Mouse (Mus musculus) CH12.LX (cell line): ENCODE results near the gene Mov10l1. TPM values are rescaled to one million over a fixed set of nuclear protein-coding genes. Genes with fewer than 3 reads are reported as not detected.

ENCODE experiments used
- DNase-seq: peaks from one replicate; pipeline ENCODE4 v3.0.0-alpha.2; 2013; ENCODE audit errors: extremely low read depth
- H3K27ac ChIP-seq: 2 replicates; pipeline ENCODE4 v1.5.1; 2012; ENCODE audit warnings: low read depth, mild to moderate bottlenecking, control low read depth, moderate library complexity; ENCODE audit not compliant: insufficient read depth
- H3K27me3 ChIP-seq: replicated peaks from 2 replicates; pipeline ENCODE3; 2012; ENCODE audit warnings: inconsistent platforms
- H3K36me3 ChIP-seq, 2 experiments: replicated peaks in 1 of 2; 2 replicates each; pipeline versions ENCODE3 to v1.6.1; 2012; ENCODE audit warnings: inconsistent platforms in 1 of 2, low read length in 1 of 2, mild to moderate bottlenecking in 1 of 2, mixed read lengths in 1 of 2, moderate library complexity in 1 of 2; ENCODE audit not compliant: control insufficient read depth in 1 of 2, insufficient read depth in 1 of 2
- H3K4me1 ChIP-seq, 2 experiments: 2 replicates each; pipeline ENCODE4 v1.6.1; 2012; ENCODE audit warnings: inconsistent platforms in 1 of 2, moderate library complexity in 1 of 2; ENCODE audit not compliant: insufficient read depth in 2 of 2, control insufficient read depth in 1 of 2
- H3K4me2 ChIP-seq: 2 replicates; pipeline ENCODE4 v1.6.1; 2012; ENCODE audit warnings: low read depth, mild to moderate bottlenecking, control low read depth; ENCODE audit not compliant: poor library complexity, insufficient read depth, severe bottlenecking
- H3K4me3 ChIP-seq, 3 experiments: fragments of 150-350 bp in 1 of 3; sonication (generic) in 1 of 3; replicated peaks in 1 of 3; 2 replicates each; pipeline versions ENCODE3 to v1.5.1; 2011 to 2012; ENCODE audit warnings: low read depth in 2 of 3, low read length in 2 of 3, mild to moderate bottlenecking in 2 of 3, moderate library complexity in 2 of 3, control low read depth in 1 of 3, improper control_type of control experiment in 1 of 3, inconsistent platforms in 1 of 3, mixed read lengths in 1 of 3; ENCODE audit not compliant: poor library complexity in 1 of 3
- H3K79me2 ChIP-seq: replicated peaks from 2 replicates; pipeline ENCODE4 v1.6.1; 2012; ENCODE audit warnings: mild to moderate bottlenecking, moderate library complexity; ENCODE audit not compliant: control insufficient read depth, poor library complexity, insufficient read depth, severe bottlenecking; ENCODE audit errors: extremely low read depth
- H3K9ac ChIP-seq: 2 replicates; pipeline ENCODE4 v1.6.1; 2012; ENCODE audit warnings: low read depth, mild to moderate bottlenecking, control low read depth, moderate library complexity; ENCODE audit not compliant: insufficient read depth
- H3K9me3 ChIP-seq: replicated peaks from 2 replicates; pipeline ENCODE3; 2012; ENCODE audit warnings: low read length, inconsistent platforms, mixed read lengths
- BHLHE40 ChIP-seq: IDR thresholded peaks from 2 replicates; pipeline ENCODE4 v1.6.1; 2011; ENCODE audit warnings: mild to moderate bottlenecking, low read depth, low read length, improper control_type of control experiment
- CHD1 ChIP-seq: IDR thresholded peaks from 2 replicates; pipeline ENCODE4 v1.6.1; 2012; ENCODE audit warnings: low read depth, low read length, improper control_type of control experiment, inconsistent platforms
- CHD2 ChIP-seq: IDR thresholded peaks from 2 replicates; pipeline ENCODE4 v1.6.1; 2011; ENCODE audit warnings: low read length, improper control_type of control experiment
- EP300 ChIP-seq: IDR thresholded peaks from 2 replicates; pipeline ENCODE4 v1.6.1; 2011; ENCODE audit warnings: low read length, improper control_type of control experiment
- GABPA ChIP-seq: IDR thresholded peaks from 2 replicates; pipeline ENCODE4 v1.6.1; 2012; ENCODE audit warnings: low read depth, low read length, improper control_type of control experiment, inconsistent platforms; ENCODE audit not compliant: insufficient replicate concordance
- IRF4 ChIP-seq: IDR thresholded peaks from 2 replicates; pipeline ENCODE4 v1.6.1; 2014; ENCODE audit warnings: low read depth, mild to moderate bottlenecking, inconsistent platforms, low read length, improper control_type of control experiment
- JUND ChIP-seq: conservative IDR thresholded peaks from 2 replicates; pipeline ENCODE4 v1.6.1; 2011; ENCODE audit warnings: low read depth, low read length, improper control_type of control experiment
- MAFK ChIP-seq: IDR thresholded peaks from 2 replicates; pipeline ENCODE4 v1.6.1; 2011; ENCODE audit warnings: low read length, improper control_type of control experiment; ENCODE audit not compliant: insufficient replicate concordance
- MEF2A ChIP-seq: IDR thresholded peaks from 2 replicates; pipeline ENCODE4 v1.6.1; 2014; ENCODE audit warnings: low read depth, mild to moderate bottlenecking, inconsistent platforms, low read length, improper control_type of control experiment, borderline replicate concordance
- MYC ChIP-seq: IDR thresholded peaks from 2 replicates; pipeline ENCODE4 v1.6.1; 2011; ENCODE audit warnings: low read depth, mild to moderate bottlenecking, improper control_type of control experiment, low read length
- NELFE ChIP-seq: IDR thresholded peaks from 2 replicates; pipeline ENCODE4 v1.6.1; 2011; ENCODE audit warnings: low read depth, low read length, improper control_type of control experiment
- PAX5 ChIP-seq: IDR thresholded peaks from 2 replicates; pipeline ENCODE4 v1.6.1; 2012; ENCODE audit warnings: low read length, inconsistent platforms, mixed read lengths
- POLR2AphosphoS2 ChIP-seq: IDR thresholded peaks from 2 replicates; pipeline ENCODE4 v1.6.1; 2011; ENCODE audit warnings: low read depth, low read length, improper control_type of control experiment
- RAD21 ChIP-seq: IDR thresholded peaks from 2 replicates; pipeline ENCODE4 v1.6.1; 2011; ENCODE audit warnings: low read depth, mild to moderate bottlenecking, low read length, improper control_type of control experiment, moderate library complexity
- RCOR1 ChIP-seq: conservative IDR thresholded peaks from 2 replicates; pipeline ENCODE4 v1.6.1; 2012; ENCODE audit warnings: low read depth, mild to moderate bottlenecking, inconsistent platforms, low read length, improper control_type of control experiment
- SMC3 ChIP-seq: IDR thresholded peaks from 2 replicates; pipeline ENCODE4 v1.6.1; 2011; ENCODE audit warnings: low read depth, low read length, improper control_type of control experiment
- UBTF ChIP-seq: IDR thresholded peaks from 2 replicates; pipeline ENCODE4 v1.6.1; 2012; ENCODE audit warnings: low read depth, mild to moderate bottlenecking, inconsistent platforms, low read length, improper control_type of control experiment, moderate library complexity
- USF1 ChIP-seq: IDR thresholded peaks from 2 replicates; pipeline ENCODE4 v1.6.1; 2014; ENCODE audit warnings: low read depth, mild to moderate bottlenecking, inconsistent platforms, low read length, improper control_type of control experiment
- USF2 ChIP-seq: conservative IDR thresholded peaks from 2 replicates; pipeline ENCODE4 v1.6.1; 2011; ENCODE audit warnings: low read depth, low read length, improper control_type of control experiment
- ZKSCAN1 ChIP-seq: IDR thresholded peaks from 2 replicates; pipeline ENCODE4 v1.6.1; 2012; ENCODE audit warnings: low read depth, inconsistent platforms, low read length, improper control_type of control experiment, borderline replicate concordance
- dilution Hi-C: fragments of 300-500 bp; cut with MboI; formaldehyde crosslinking; loops from 2 replicates; pipeline ENCODE4 v1.14.3; 2020; ENCODE audit warnings: low sequenced_read_pairs; ENCODE audit not compliant: extremely low pct_unique_long_range_greater_than_20kb, extremely low pct_ligation_motif_present
- in situ Hi-C: fragments of 300-500 bp; cut with MboI; formaldehyde crosslinking; loops from 3 replicates; pipeline ENCODE4 v1.14.3; 2019; ENCODE audit warnings: low sequenced_read_pairs, low pct_ligation_motif_present, low pct_unique_long_range_greater_than_20kb, mixed read lengths
- polyA plus RNA-seq: library from polyadenylated mRNA; unstranded; fragments of >175 nt; gene quantifications from 2 replicates; pipeline ENCODE4 v1.2.1, GENCODE M21; 2012; ENCODE audit warnings: low read depth; ENCODE audit not compliant: insufficient read length
- total RNA-seq, 2 experiments: library from RNA; depleted of rRNA; stranded (reverse); fragments of 300-350 nt in 1 of 2; fragments of >200 nt in 1 of 2; gene quantifications; 2 replicates each; pipeline ENCODE4 v1.2.3; 2012 to 2014

Gene Mov10l1
- total and polyA plus RNA-seq, 3 experiments = not detected

DNA sequence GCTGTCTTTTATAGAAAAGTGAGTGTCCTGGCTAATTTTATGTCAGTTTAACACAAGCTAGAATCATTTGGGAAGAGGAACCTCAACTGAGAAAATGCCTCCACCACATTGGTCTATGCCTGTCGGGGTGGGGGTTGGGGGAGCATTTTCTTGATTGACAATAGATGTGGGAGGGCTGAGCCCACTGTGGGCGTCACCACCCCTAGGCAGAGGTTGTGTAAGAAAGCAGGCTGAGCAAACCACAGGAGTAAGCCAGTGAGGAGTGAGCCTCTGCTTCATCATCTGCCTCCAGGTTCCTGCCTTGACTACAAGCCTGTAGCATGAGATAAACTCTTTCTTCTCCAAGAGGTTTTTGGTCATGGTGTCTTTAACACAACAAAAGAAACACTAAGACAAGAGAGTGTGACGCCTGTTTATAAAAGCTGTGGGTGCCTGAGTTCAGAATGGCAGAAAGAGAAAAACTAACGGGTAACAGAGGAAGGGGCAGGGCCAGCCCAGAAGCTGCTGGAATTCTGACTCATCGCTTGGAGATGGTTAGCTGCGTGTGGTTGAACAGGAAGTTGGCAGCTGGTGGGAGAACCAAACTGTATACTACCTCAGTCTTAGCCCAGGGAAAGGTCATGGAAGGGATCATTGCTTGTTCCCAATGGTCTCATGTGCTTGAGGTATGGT lies 46.0 kb upstream of the Mov10l1 start:
- no peak for DNase-seq
- no peaks in the 10 kb centered on the region for H3K79me2 ChIP-seq
- peaks cover 73% of the 10 kb centered on the region for H3K27me3 ChIP-seq
- dilution Hi-C loops = no loop called here
- H3K4me2 ChIP-seq = no peak overlapping the region
- no peak overlapping the region for H3K9ac ChIP-seq
- no peak overlapping the region for H3K4me3 ChIP-seq
- H3K9me3 ChIP-seq = peaks cover 2% of the 10 kb centered on the region
- TF ChIP-seq ZKSCAN1 (no peak), RAD21 (no peak), JUND (no peak), UBTF (no peak), EP300 (no peak), NELFE (no peak), POLR2AphosphoS2 (no peak), BHLHE40 (no peak), MAFK (no peak), CHD1 (no peak), MYC (no peak), USF2 (no peak), SMC3 (no peak)
- TF ChIP-seq, all 38 proteins: peak for 0
- Histone ChIP-seq H3K36me3 (no peaks in the 10 kb centered on the region), H3K27ac (no peak overlapping the region), H3K4me1 (no peaks in the 10 kb centered on the region)
- in situ Hi-C loops = no loop called here

DNA sequence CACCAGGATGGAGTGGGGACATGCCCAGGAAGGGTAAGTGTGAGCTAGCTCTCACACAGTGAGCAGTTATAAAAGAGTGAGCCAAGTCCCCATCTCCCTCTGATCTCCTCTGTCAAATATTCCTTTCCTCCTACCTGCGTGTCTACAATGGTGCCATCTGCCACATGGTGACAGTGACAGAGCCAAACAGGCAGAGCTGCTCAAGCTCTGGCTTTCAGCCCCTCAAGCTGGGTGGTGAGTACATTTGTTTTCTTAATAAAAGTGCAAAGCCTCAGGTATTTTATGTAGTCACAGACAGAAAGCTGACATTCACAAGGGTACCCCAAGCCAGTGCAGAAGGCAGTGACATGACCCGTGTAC lies 45.4 kb upstream of the Mov10l1 start:
- Histone ChIP-seq H3K9me3 (peaks cover 2% of the 10 kb centered on the region), H3K36me3 (no peaks in the 10 kb centered on the region), H3K4me1 (no peaks in the 10 kb centered on the region), H3K4me3 (no peak overlapping the region), H3K27ac (no peak overlapping the region), H3K4me2 (no peak overlapping the region), H3K27me3 (peaks cover 75% of the 10 kb centered on the region), H3K9ac (no peak overlapping the region), H3K79me2 (no peaks in the 10 kb centered on the region)
- no peak for TF ChIP-seq EP300
- no peak for TF ChIP-seq IRF4
- no peak for TF ChIP-seq USF2
- TF ChIP-seq PAX5 = no peak
- TF ChIP-seq MAFK = no peak
- TF ChIP-seq CHD2 = no peak
- no peak for TF ChIP-seq MEF2A
- TF ChIP-seq GABPA = no peak
- TF ChIP-seq RCOR1 = no peak
- no peak for TF ChIP-seq USF1
- no peak for DNase-seq
- in situ Hi-C loops (no loop called here), dilution Hi-C loops (no loop called here)
